Mouse (Mus musculus): ENCODE measurements around the gene Ralgapa2.

DNA sequence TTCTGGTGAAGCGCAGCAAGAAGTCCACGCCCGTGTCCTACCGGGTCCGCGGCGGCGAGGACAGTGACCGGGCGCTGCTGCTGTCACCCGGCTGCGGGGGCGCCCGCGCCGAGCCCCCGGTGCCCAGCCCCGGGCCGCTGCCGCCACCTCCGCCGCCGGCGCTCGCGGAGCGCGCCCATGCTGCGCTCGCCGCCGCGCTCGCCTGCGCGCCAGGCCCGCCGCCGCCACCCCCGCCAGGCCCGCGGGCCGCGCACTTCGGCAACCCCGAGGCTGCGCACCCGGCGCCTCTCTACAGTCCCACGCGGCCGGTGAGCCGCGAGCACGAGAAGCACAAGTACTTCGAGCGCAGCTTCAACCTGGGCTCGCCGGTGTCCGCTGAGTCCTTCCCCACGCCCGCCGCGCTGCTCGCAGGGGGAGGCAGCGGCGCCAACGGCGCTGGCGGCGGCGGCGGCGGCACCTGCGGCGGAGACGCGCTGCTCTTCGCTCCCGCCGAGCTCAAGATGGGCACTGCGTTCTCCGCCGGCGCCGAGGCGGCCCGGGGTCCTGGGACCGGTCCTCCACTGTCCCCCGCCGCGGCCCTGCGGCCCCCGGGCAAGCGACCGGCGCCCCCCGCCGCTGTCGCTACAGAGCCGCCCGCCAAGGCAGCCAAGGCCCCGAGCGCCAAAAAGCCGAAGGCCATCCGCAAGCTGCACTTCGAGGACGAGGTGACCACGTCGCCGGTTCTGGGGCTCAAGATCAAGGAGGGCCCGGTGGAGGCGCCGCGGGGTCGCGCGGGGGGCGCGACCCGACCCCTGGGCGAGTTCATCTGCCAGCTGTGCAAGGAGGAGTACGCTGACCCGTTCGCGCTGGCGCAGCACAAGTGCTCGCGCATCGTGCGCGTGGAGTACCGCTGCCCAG is 289.6 kb downstream of the Ralgapa2 start:
- TF ChIP-seq POLR2A (IDR thresholded peaks at IDR 0.05; ENCODE audit: low read depth, low read length) = no peak
- TF ChIP-seq CTCF (IDR thresholded peaks at IDR 0.05; ENCODE audit: extremely low read depth, insufficient read depth, insufficient read length, insufficient replicate concordance) = no peak
